Mouse (Mus musculus) hindbrain, postnatal 0 days (tissue): Measurements from ENCODE around the gene Nemp1. TPM values are rescaled to one million over a fixed set of nuclear protein-coding genes. Genes with fewer than 3 reads are reported as not detected.
A peak's percentile ranks its signal among the peaks of the same experiment; 100 is the strongest.

Source experiments
- ATAC-seq: fragments of 200-750 bp; cut with Nextera tagmentation; 2 replicates; pipeline ENCODE4 v1.8.0; 2017; ENCODE audit warnings: mild to moderate bottlenecking, moderate TSS enrichment, moderate library complexity
- DNase-seq: peaks from one replicate; pipeline ENCODE4 v3.0.0-alpha.2; 2015; ENCODE audit warnings: low spot score
- H3K27ac ChIP-seq: fragments of 300-500 bp; sonication (generic); 2 replicates; pipeline ENCODE4 v1.5.1; 2014; ENCODE audit warnings: mild to moderate bottlenecking
- H3K27me3 ChIP-seq: fragments of 300-500 bp; sonication (generic); 2 replicates; pipeline ENCODE4 v1.6.1; 2014; ENCODE audit warnings: low read length, mixed read lengths; ENCODE audit not compliant: insufficient read depth
- H3K36me3 ChIP-seq: fragments of 300-500 bp; sonication (generic); 2 replicates; pipeline ENCODE4 v1.6.1; 2014; ENCODE audit warnings: low read length, mixed read lengths; ENCODE audit not compliant: insufficient read depth
- H3K4me1 ChIP-seq: fragments of 300-500 bp; sonication (generic); 2 replicates; pipeline ENCODE4 v1.6.1; 2014; ENCODE audit warnings: antibody characterized with exemption, low read length, mixed read lengths; ENCODE audit not compliant: insufficient read depth
- H3K4me2 ChIP-seq: fragments of 300-500 bp; sonication (generic); 2 replicates; pipeline ENCODE4 v1.6.1; 2014; ENCODE audit warnings: low read depth, mild to moderate bottlenecking, low read length, moderate library complexity, mixed read lengths
- H3K4me3 ChIP-seq: fragments of 300-500 bp; sonication (generic); 2 replicates; pipeline ENCODE4 v1.5.1; 2014; ENCODE audit warnings: low read length
- H3K9ac ChIP-seq: fragments of 300-500 bp; sonication (generic); replicated peaks from 2 replicates; pipeline ENCODE4 v1.6.1; 2014; ENCODE audit warnings: mild to moderate bottlenecking, low read length, moderate library complexity, mixed read lengths
- H3K9me3 ChIP-seq: fragments of 300-500 bp; sonication (generic); 2 replicates; pipeline ENCODE4 v1.6.1; 2016; ENCODE audit warnings: low read length, mixed read lengths
- CTCF ChIP-seq: IDR thresholded peaks from 2 replicates; pipeline ENCODE4 v1.5.1; 2016; ENCODE audit warnings: antibody characterized with exemption, control low read depth, low read depth
- WGBS: fragments of 180-500 bp; shearing (Covaris S2); extraction: QIAGEN DNeasy Blood & Tissue Kit; methylation state at CpG from one replicate; pipeline ENCODE4 v1.1.7; 2014; 5-methylcytosine and 5-hydroxymethylcytosine counted together
- polyA plus RNA-seq: library from polyadenylated mRNA; unstranded; fragments of >200 nt; fragmentation: Nextera tagmentation; extraction: Ambion mirVana; gene quantifications from 2 replicates; pipeline ENCODE4 v1.2.1, GENCODE M21; 2015
- total RNA-seq: library from RNA; depleted of rRNA; stranded (reverse); fragments of >200 nt; gene quantifications from 2 replicates; pipeline ENCODE4 v1.2.3, GENCODE M21; 2014

Nemp1 gene
- total and polyA plus RNA-seq, 2 experiments from 2014 or later, result 2.2 to 4.1 TPM

DNA sequence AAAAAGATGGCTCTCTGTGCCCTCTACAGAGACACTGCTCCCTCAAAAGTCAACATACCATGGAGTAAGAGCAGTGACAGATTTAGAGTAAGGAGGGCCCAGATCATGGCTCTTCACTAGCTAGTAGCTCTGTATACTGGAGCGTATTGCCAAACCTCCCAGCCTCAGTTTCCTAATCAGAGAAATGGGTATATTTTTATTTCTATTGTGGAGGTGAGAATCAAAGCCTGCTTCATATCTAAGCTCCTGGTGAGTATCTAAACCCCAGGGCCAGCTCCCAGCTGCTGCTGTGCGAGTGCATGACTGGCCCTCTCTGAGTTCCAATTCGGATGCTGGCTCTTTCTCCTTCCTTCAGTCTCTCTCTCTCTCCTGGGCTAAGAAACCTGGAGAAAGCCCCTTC lies 57.5 kb downstream of the Nemp1 start, which contains the start of gene Tac2:
TSS of gene Tac2 (plus strand) at position 301 of the 400 bp plus-strand sequence.
- 75% methylated on average over 3 of the region's 3 CpGs for WGBS
- Histone ChIP-seq H3K4me1 (peaks cover 14% of the 10 kb centered on the region; the same call in 1 of the 2 replicates), H3K36me3 (no peaks in the 10 kb centered on the region), H3K9ac (no peak within 1 kb of the TSS), H3K27ac (no peak within 1 kb of the TSS), H3K9me3 (no peaks in the 10 kb centered on the region), H3K4me2 (no peak within 1 kb of the TSS), H3K4me3 (no peak within 1 kb of the TSS), H3K27me3 (no peaks in the 10 kb centered on the region)
- TF ChIP-seq CTCF, result no peak
- DNase-seq (no peak), ATAC-seq (no peak)

- H3K9me3 ChIP-seq, result no peaks in the 10 kb centered on the region
- peaks cover 14% of the 10 kb centered on the region; the same call in 1 of the 2 replicates for H3K4me1 ChIP-seq
- TF ChIP-seq CTCF, result no peak
- 90% methylated on average over 4 of the region's 4 CpGs for WGBS
- DNase-seq (no peak), ATAC-seq (no peak)
- H3K27me3 ChIP-seq, result no peaks in the 10 kb centered on the region
- no peak overlapping the region for H3K4me3 ChIP-seq
- H3K9ac ChIP-seq, result no peak overlapping the region
- H3K4me2 ChIP-seq, result no peak overlapping the region
- H3K27ac ChIP-seq, result no peak overlapping the region
- H3K36me3 ChIP-seq, result no peaks in the 10 kb centered on the region
Measured at GRCm38 (mm10) chr10:127725136-127725535, 58.4 kb downstream of the Nemp1 start.

DNA sequence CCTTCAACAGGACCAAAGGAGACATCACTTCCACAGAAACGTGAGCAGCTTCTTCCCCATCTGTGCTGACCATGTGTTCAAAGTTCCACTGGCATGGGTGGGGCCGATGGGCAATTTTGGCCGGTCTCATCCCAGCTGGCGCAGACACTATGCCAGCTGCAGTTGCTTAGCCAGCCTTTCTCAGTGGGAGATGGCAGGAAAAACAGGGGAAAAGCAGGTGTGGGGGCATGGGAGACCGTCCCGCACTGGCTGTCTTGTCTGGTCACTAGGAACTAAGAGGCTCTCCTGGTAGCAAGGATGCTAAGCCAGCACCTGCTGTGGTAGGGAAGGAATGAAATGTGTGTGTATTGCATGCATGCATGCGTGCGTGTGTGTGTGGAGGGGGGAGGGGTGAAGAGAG lies 61.7 kb downstream of the Nemp1 start:
- no peak overlapping the region for H3K4me3 ChIP-seq
- TF ChIP-seq CTCF, result no peak
- DNase-seq (peak; percentile 69), ATAC-seq (peak; percentile 77)
- 58% methylated on average over 8 of the region's 8 CpGs for WGBS
- H3K9me3 ChIP-seq, result no peaks in the 10 kb centered on the region
- no peaks in the 10 kb centered on the region for H3K36me3 ChIP-seq
- H3K4me2 ChIP-seq, result no peak overlapping the region
- H3K9ac ChIP-seq, result no peak overlapping the region
- H3K27ac ChIP-seq, result no peak overlapping the region
- H3K4me1 ChIP-seq, result no peaks in the 10 kb centered on the region; the same call in 1 of the 2 replicates
- no peaks in the 10 kb centered on the region for H3K27me3 ChIP-seq

- WGBS, result 47% methylated on average over 11 of the region's 11 CpGs
- H3K4me3 ChIP-seq, result no peak overlapping the region
- no peak overlapping the region for H3K27ac ChIP-seq
- DNase-seq, result no peak
- H3K36me3 ChIP-seq, result no peaks in the 10 kb centered on the region
- no peaks in the 10 kb centered on the region for H3K27me3 ChIP-seq
- H3K9me3 ChIP-seq, result no peaks in the 10 kb centered on the region
- no peak overlapping the region for H3K9ac ChIP-seq
- TF ChIP-seq CTCF, result no peak
- H3K4me1 ChIP-seq, result no peaks in the 10 kb centered on the region; the same call in 1 of the 2 replicates
- ATAC-seq, result no peak
- no peak overlapping the region for H3K4me2 ChIP-seq
Measured at GRCm38 (mm10) chr10:127730285-127730932, 63.7 kb downstream of the Nemp1 start.

DNA sequence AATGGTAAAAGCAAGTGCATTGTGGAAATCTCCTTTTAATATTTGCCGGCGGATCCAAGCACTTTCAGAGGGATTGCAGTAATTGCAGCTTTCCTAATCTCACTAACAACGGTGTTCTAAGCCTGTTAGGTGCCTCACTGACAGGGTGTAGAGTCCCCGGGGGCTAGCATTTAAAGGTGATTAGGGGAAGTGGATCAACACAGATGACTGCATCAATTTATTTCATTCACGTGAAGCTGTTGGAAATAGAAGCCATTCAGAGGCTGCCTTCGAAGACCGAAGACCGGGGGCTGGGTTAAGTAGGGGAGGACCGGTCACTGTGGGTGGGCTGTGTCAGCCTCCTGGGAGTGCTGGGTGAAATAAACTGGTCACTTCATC lies 64.2 kb downstream of the Nemp1 start:
- WGBS, result 35% methylated on average over 9 of the region's 9 CpGs
- DNase-seq (no peak), ATAC-seq (no peak)
- no peaks in the 10 kb centered on the region for H3K27me3 ChIP-seq
- H3K4me1 ChIP-seq, result no peaks in the 10 kb centered on the region; the same call in 1 of the 2 replicates
- H3K4me3 ChIP-seq, result no peak overlapping the region
- no peak overlapping the region for H3K27ac ChIP-seq
- no peaks in the 10 kb centered on the region for H3K36me3 ChIP-seq
- no peaks in the 10 kb centered on the region for H3K9me3 ChIP-seq
- TF ChIP-seq CTCF, result no peak
- no peak overlapping the region for H3K4me2 ChIP-seq
- no peak overlapping the region for H3K9ac ChIP-seq

GRCm38 (mm10) chr10:127731397-127731796 lies 64.7 kb downstream of the Nemp1 start:
- Histone ChIP-seq H3K4me2 (no peak overlapping the region), H3K27me3 (no peaks in the 10 kb centered on the region), H3K9ac (no peak overlapping the region), H3K4me3 (no peak overlapping the region), H3K9me3 (no peaks in the 10 kb centered on the region), H3K4me1 (no peaks in the 10 kb centered on the region; the same call in 1 of the 2 replicates), H3K36me3 (no peaks in the 10 kb centered on the region), H3K27ac (no peak overlapping the region)
- no peak for TF ChIP-seq CTCF
- WGBS, result 41% methylated on average over 5 of the region's 5 CpGs
- ATAC-seq (no peak), DNase-seq (no peak)

DNA sequence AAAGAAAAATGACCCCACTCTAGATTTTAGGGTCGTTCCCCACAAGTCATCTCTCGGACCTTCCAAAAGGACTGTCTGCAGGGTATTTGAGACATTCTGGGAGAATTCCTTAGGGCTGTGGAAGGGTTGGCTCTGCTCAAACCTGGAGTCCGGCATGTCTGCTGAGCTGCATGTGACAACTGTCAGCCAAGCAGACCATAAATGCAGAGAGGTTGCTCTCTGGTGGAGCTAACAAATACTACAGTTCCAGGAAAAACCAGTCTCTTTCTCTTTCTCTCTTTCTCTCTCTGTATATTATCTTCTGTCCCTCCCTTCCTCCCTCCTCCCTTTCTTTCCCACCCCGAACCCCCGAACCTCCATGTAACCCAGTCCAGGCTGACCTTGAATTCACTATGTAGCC lies 67.7 kb downstream of the Nemp1 start:
- Histone ChIP-seq H3K27me3 (no peaks in the 10 kb centered on the region), H3K4me1 (no peaks in the 10 kb centered on the region; the same call in 1 of the 2 replicates), H3K27ac (no peak overlapping the region), H3K36me3 (no peaks in the 10 kb centered on the region), H3K4me2 (no peak overlapping the region), H3K9ac (no peak overlapping the region), H3K4me3 (no peak overlapping the region), H3K9me3 (no peaks in the 10 kb centered on the region)
- WGBS, result 51% methylated on average over 5 of the region's 5 CpGs
- peak; percentile 81 for TF ChIP-seq CTCF
- 0 out of 2 replicates have a peak, but pooled peaks have one; percentile 34 for ATAC-seq
- peak; percentile 76 for DNase-seq
